Mouse (Mus musculus) liver, embryonic 16.5 days (tissue): ENCODE results near the gene Abcc4. TPM values are rescaled to one million over a fixed set of nuclear protein-coding genes. Genes with fewer than 3 reads are reported as not detected.

Experiments
- ATAC-seq: fragments of 200-750 bp; cut with Nextera tagmentation; 2 replicates; pipeline ENCODE4 v1.8.0; 2017; ENCODE audit warnings: low read depth, mild to moderate bottlenecking, moderate number of reproducible peaks, moderate library complexity
- H3K27ac ChIP-seq: fragments of 300-500 bp; sonication (generic); 2 replicates; pipeline ENCODE4 v1.5.1; 2014; ENCODE audit warnings: mild to moderate bottlenecking, low read length
- H3K27me3 ChIP-seq: fragments of 300-500 bp; sonication (generic); 2 replicates; pipeline ENCODE4 v1.6.1; 2014; ENCODE audit warnings: low read depth, low read length, mixed read lengths; ENCODE audit not compliant: control insufficient read depth, insufficient read depth
- H3K36me3 ChIP-seq: fragments of 300-500 bp; sonication (generic); 2 replicates; pipeline ENCODE4 v1.6.1; 2014; ENCODE audit warnings: mild to moderate bottlenecking; ENCODE audit not compliant: control insufficient read depth, insufficient read depth
- H3K4me1 ChIP-seq: fragments of 300-500 bp; sonication (generic); 2 replicates; pipeline ENCODE4 v1.6.1; 2014; ENCODE audit warnings: low read depth, low read length, mixed read lengths; ENCODE audit not compliant: control insufficient read depth
- H3K4me2 ChIP-seq: fragments of 300-500 bp; sonication (generic); 2 replicates; pipeline ENCODE4 v1.6.1; 2014; ENCODE audit warnings: low read depth, low read length, mixed read lengths
- H3K4me3 ChIP-seq: fragments of 300-500 bp; sonication (generic); 2 replicates; pipeline ENCODE4 v1.5.1; 2014; ENCODE audit warnings: low read depth, mild to moderate bottlenecking, low read length
- H3K9ac ChIP-seq: fragments of 300-500 bp; sonication (generic); 2 replicates; pipeline ENCODE4 v1.6.1; 2014; ENCODE audit warnings: low read depth, low read length
- H3K9me3 ChIP-seq: fragments of 300-500 bp; sonication (generic); replicated peaks from 2 replicates; pipeline ENCODE4 v1.6.1; 2016; ENCODE audit warnings: low read length; ENCODE audit not compliant: control insufficient read depth
- WGBS: fragments of 180-500 bp; shearing (Covaris S2); extraction: QIAGEN DNeasy Blood & Tissue Kit; methylation state at CpG from one replicate; pipeline ENCODE4 v1.1.7; 2014; ENCODE audit not compliant: insufficient replicate concordance; 5-methylcytosine and 5-hydroxymethylcytosine counted together
- polyA plus RNA-seq: library from polyadenylated mRNA; unstranded; fragments of >200 nt; fragmentation: Nextera tagmentation; extraction: Ambion mirVana; gene quantifications from 2 replicates; pipeline ENCODE4 v1.2.1, GENCODE M21; 2015

Gene Abcc4
- polyA plus RNA-seq, 1 experiment from 2014 or later, result 2.3 TPM

DNA sequence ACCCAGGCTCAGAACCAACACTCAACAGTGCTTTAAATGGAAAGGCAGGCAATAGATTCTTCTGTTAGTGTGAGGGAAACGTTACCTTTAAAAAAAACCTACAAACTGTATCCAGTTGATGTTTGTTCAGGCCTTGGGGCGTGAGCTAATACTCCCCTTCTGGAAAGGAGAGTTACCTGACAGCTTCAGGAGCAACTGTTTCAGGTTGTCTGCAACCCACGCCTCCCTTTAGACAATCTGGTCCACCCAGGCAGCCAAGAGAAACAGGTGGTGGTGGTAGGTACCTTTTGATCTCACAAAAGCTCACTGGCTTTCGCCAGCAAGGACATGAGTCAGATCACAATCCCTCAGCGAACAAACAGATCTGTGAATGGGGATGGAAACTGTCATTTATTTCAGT lies 223.7 kb downstream of the Abcc4 start:
- no peak for ATAC-seq
- 63% methylated on average over 5 of the region's 5 CpGs for WGBS

DNA sequence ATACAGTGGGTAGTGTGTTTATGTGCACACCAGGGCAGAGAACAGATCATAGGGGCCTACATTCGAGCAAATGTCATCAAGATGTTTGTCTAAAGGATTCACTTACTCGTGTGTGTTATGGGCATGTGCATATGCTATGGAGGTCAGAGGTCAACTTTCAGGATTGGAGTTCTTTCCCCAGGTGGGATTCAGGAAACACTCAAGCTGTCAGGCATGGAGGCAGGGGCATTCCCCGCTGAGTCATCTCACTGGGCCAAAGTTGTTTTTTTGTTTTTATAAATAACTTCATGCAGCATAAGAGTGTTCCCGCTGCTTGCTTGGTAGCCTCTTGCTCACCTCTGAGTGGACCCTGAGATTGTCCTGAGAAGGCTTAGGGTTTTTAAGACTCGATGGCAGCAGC lies 224.2 kb downstream of the Abcc4 start:
- WGBS, result 69% methylated on average over 5 of the region's 5 CpGs
- H3K4me2 ChIP-seq, result no peak overlapping the region
- no peak overlapping the region for H3K4me3 ChIP-seq
- no peaks in the 10 kb centered on the region for H3K27me3 ChIP-seq
- H3K36me3 ChIP-seq, result no peaks in the 10 kb centered on the region
- H3K9me3 ChIP-seq, result no peaks in the 10 kb centered on the region
- H3K27ac ChIP-seq, result no peak overlapping the region
- no peaks in the 10 kb centered on the region for H3K4me1 ChIP-seq
- no peak overlapping the region for H3K9ac ChIP-seq
- no peak for ATAC-seq

More for the DNA sequence above, 223.7 kb downstream of the Abcc4 start:
- no peak overlapping the region for H3K9ac ChIP-seq
- no peaks in the 10 kb centered on the region for H3K4me1 ChIP-seq
- H3K27me3 ChIP-seq, result no peaks in the 10 kb centered on the region
- H3K4me2 ChIP-seq, result no peak overlapping the region
- H3K27ac ChIP-seq, result no peak overlapping the region
- no peak overlapping the region for H3K4me3 ChIP-seq
- no peaks in the 10 kb centered on the region for H3K9me3 ChIP-seq
- H3K36me3 ChIP-seq, result no peaks in the 10 kb centered on the region

DNA sequence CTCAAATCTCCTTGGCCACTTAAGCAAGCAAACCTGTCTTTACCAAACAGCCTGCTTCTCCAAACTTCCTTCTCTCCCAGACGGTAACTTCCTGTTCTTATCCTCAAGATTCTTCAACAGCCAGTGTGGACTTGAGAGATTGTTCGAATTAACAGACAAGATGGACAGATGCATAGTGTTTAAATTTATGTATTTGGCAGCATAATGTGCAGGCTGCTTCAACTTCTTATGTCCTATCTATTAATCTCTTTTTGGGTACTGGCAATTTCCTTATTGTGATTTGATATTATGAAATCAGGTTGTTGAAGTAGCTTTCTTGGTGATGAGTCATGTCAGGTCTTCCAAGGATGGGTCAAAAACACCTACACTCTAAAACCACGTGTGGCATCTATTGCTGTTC lies 229.7 kb downstream of the Abcc4 start:
- no peaks in the 10 kb centered on the region for H3K36me3 ChIP-seq
- H3K4me3 ChIP-seq, result no peak overlapping the region
- H3K27ac ChIP-seq, result no peak overlapping the region
- peaks cover 26% of the 10 kb centered on the region for H3K27me3 ChIP-seq
- ATAC-seq, result no peak
- H3K9me3 ChIP-seq, result no peaks in the 10 kb centered on the region
- 37% methylated on average over 3 of the region's 3 CpGs for WGBS
- no peaks in the 10 kb centered on the region for H3K4me1 ChIP-seq
- H3K4me2 ChIP-seq, result no peak overlapping the region
- H3K9ac ChIP-seq, result no peak overlapping the region

DNA sequence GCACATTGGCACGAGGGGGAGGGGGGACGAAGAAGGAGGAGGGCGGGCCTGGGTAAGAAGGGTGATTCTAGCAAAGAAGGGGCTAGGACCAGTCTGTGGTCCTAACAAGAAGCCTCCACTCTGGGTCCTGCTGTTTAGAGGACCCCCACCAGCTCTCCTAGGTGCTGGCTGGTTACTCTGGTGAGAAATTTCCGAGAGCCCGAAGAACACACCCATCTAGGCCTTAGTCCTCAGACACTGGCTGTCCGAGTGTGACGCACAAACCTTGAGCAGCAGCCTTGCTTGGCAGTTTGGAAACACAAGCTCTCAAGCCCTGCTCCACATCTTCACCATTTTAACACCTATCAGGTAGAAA lies 230.9 kb downstream of the Abcc4 start:
- Histone ChIP-seq H3K27ac (no peak overlapping the region), H3K4me1 (no peaks in the 10 kb centered on the region), H3K9ac (no peak overlapping the region), H3K4me3 (no peak overlapping the region), H3K36me3 (no peaks in the 10 kb centered on the region), H3K4me2 (no peak overlapping the region), H3K9me3 (no peaks in the 10 kb centered on the region), H3K27me3 (peaks cover 26% of the 10 kb centered on the region)
- 55% methylated on average over 7 of the region's 7 CpGs for WGBS
- no peak for ATAC-seq

DNA sequence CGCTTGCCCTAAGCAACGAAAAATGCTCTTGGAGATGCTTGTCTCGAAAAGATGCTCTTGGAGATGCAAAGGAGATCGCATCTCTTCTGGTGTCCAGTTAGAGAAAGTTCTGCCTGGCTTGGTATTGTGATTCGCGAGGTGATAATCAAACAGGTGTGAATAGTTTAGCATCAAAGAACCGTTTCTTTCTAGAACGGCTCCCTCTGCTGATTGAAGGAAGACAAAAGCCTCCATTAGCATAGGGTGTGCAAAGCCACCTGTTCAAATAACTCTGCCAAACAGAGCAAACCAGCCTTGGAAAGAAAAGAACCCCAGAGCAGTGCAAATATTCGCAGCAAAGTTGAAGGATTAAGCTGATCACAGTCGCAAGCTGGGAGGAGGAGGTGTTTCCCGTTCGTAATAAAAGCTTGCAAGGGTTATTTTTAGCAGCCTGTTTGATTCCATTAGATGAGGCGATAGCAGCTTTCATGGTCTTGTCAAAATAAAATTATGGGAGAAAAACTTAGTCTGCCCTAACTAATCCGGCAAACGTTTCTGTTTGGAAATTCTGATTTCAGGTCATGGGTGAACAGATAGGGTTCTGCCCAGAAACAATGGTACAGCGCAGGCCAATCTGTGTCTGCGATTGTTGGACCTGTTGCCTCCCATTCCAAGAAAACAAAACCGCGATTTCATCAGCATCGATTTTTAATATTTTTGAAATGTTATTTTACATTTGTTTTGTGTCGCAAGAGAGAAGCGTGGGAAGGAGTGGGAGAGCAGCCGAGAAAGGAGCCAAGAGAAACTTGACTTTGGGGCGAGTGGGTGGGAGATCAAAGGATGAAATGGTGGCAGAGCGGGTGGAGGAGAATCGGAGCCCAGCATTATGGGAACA lies 231.6 kb downstream of the Abcc4 start:
- Histone ChIP-seq H3K27ac (no peak overlapping the region), H3K4me3 (peak overlapping the region; percentile 26), H3K9ac (no peak overlapping the region), H3K27me3 (peaks cover 26% of the 10 kb centered on the region), H3K9me3 (no peaks in the 10 kb centered on the region), H3K36me3 (no peaks in the 10 kb centered on the region), H3K4me2 (peak overlapping the region; percentile 44; the same call in 1 of the 2 replicates), H3K4me1 (no peaks in the 10 kb centered on the region)
- no peak for ATAC-seq
- WGBS, result 20% methylated on average over 26 of the region's 26 CpGs

DNA sequence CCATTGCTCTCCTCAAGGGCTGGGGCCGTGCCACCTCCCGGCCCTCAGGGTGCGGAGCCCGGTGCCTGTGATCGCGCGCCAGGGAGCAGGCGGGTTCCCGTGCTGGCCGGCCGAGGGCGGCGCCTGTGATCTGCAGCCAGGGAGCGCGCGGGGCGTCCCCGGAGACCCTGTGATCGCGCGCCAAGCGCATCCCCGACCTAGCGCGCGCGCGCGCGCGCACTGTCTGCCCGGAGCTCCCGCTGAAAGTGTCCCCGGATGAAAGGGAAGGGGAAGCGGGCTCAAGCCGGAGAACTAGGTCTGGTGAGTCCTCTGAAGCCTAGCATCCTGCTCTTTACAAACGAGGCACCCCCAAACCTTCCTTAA lies 232.2 kb downstream of the Abcc4 start:
- H3K4me3 ChIP-seq, result peak overlapping the region; percentile 26
- ATAC-seq, result no peak
- no peak overlapping the region for H3K27ac ChIP-seq
- no peaks in the 10 kb centered on the region for H3K4me1 ChIP-seq
- H3K9ac ChIP-seq, result no peak overlapping the region
- WGBS, result under 1% methylated on average over 37 of the region's 37 CpGs
- no peaks in the 10 kb centered on the region for H3K9me3 ChIP-seq
- H3K4me2 ChIP-seq, result peak overlapping the region; percentile 44
- peaks cover 26% of the 10 kb centered on the region for H3K27me3 ChIP-seq
- no peaks in the 10 kb centered on the region for H3K36me3 ChIP-seq

DNA sequence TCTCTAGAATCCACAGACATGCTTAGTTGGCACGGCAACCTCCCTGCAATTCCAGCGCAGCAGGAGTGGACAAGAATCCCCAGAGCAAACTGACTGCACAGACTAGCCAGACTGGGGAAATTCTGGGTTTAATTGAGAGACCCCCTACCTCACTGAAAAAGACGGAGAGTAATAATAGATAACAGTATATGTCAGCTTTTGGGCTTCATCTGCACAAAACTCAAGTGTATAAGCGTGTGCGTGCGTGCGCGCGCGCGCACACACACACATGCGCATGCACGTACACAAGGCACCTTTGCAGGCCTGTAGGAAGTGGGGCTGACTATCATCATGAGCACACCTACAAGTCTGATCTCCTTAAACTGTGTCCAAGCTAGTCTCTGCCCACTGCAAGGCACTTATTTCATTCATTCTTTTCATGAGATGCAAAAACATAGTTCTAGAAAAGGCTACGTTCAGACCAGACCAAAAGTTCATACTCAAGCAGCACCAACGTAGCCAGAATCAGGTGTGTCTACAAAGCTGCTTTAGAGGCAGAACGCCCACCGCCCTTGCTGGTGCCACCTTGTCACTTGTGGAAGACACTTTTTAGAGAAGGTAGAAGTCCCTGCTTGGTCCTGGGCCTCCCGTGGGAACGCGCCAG lies 232.7 kb downstream of the Abcc4 start:
- Histone ChIP-seq H3K4me2 (peak overlapping the region; percentile 44), H3K9me3 (no peaks in the 10 kb centered on the region), H3K4me1 (no peaks in the 10 kb centered on the region), H3K27me3 (peaks cover 26% of the 10 kb centered on the region), H3K9ac (no peak overlapping the region), H3K27ac (no peak overlapping the region), H3K36me3 (no peaks in the 10 kb centered on the region), H3K4me3 (peak overlapping the region; percentile 26)
- WGBS, result 18% methylated on average over 20 of the region's 20 CpGs
- ATAC-seq, result no peak

DNA sequence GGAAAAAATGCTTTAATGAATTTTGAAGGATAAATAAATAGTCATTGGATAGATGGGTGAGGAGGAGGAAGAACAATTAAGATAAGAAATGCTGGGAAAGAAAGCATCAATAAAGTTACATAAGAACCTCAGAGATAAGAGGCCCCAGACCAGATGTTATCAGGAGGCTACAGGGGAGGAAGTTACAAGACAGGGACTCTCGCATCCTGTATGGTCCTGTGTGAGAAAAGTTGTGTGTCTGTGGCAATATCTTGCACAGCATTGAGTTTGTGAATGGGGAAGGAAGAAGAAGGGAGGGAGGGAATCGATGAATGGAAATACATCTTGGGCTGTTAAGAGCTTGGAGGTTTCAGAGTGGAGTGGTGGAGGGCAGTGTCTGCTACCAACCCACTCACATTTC lies 240.7 kb downstream of the Abcc4 start:
- no peaks in the 10 kb centered on the region for H3K4me1 ChIP-seq
- no peak overlapping the region for H3K4me2 ChIP-seq
- no peak overlapping the region for H3K4me3 ChIP-seq
- WGBS, result 10% methylated on average over 2 of the region's 2 CpGs
- no peak for ATAC-seq
- no peaks in the 10 kb centered on the region for H3K9me3 ChIP-seq
- no peaks in the 10 kb centered on the region for H3K27me3 ChIP-seq
- no peak overlapping the region for H3K27ac ChIP-seq
- H3K36me3 ChIP-seq, result no peaks in the 10 kb centered on the region
- no peak overlapping the region for H3K9ac ChIP-seq

DNA sequence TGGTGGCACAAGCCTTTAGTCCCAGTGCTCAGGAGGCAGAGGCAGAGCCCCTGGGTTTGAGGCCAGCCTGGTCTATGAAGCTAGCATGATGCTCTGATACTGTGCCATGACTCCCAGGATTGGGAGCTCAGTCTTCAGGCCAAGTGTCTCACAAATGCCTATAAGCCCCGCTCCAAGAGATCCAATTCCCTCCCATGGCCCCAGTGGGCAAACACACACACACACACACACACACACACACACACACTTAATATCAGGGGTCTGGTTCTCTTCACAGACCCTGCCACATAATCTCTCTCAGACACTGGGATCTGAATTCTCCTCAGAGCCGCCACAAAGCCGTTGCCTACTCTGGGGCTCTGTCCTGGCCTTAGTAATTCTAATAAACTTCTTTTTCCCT lies 241.6 kb downstream of the Abcc4 start:
- 75% methylated on average over 3 of the region's 3 CpGs for WGBS
- Histone ChIP-seq H3K9ac (no peak overlapping the region), H3K9me3 (no peaks in the 10 kb centered on the region), H3K27me3 (no peaks in the 10 kb centered on the region), H3K4me3 (no peak overlapping the region), H3K4me1 (no peaks in the 10 kb centered on the region), H3K27ac (no peak overlapping the region), H3K4me2 (no peak overlapping the region), H3K36me3 (no peaks in the 10 kb centered on the region)
- ATAC-seq, result no peak
